Mouse (Mus musculus) midbrain, embryonic 10.5 days (tissue): Measurements from ENCODE around the gene Atp5b. TPM values are rescaled to one million over a fixed set of nuclear protein-coding genes. Genes with fewer than 3 reads are reported as not detected.
A peak's percentile ranks its signal among the peaks of the same experiment; 100 is the strongest.
"Not testable (repeated sequence)": the region's sequence is repeated elsewhere in the genome, so short reads cannot be mapped to it uniquely, and the experiment has no call there.

Experiments
- DNase-seq: peaks from one replicate; pipeline ENCODE4 v3.0.0-alpha.2; 2017; ENCODE audit warnings: low spot score
- H3K27ac ChIP-seq: fragments of 300-500 bp; sonication (generic); replicated peaks from 2 replicates; pipeline ENCODE4 v1.5.1; 2016; ENCODE audit warnings: mild to moderate bottlenecking
- H3K27me3 ChIP-seq: fragments of 300-500 bp; sonication (generic); 2 replicates; pipeline ENCODE4 v1.6.1; 2016; ENCODE audit warnings: low read depth, mild to moderate bottlenecking; ENCODE audit not compliant: poor library complexity, severe bottlenecking
- H3K36me3 ChIP-seq: fragments of 300-500 bp; sonication (generic); 2 replicates; pipeline ENCODE4 v1.6.1; 2016; ENCODE audit warnings: mild to moderate bottlenecking, moderate library complexity
- H3K4me1 ChIP-seq: fragments of 300-500 bp; sonication (generic); 2 replicates; pipeline ENCODE4 v1.6.1; 2016
- H3K4me3 ChIP-seq: fragments of 300-500 bp; sonication (generic); 2 replicates; pipeline ENCODE4 v1.5.1; 2016; ENCODE audit warnings: mild to moderate bottlenecking, moderate library complexity
- H3K9me3 ChIP-seq: fragments of 300-500 bp; sonication (generic); replicated peaks from 2 replicates; pipeline ENCODE4 v1.6.1; 2016; ENCODE audit warnings: mild to moderate bottlenecking
- WGBS: fragments of 180-500 bp; shearing (Covaris S2); methylation state at CpG from one replicate; pipeline ENCODE4 v1.1.7; 2016; 5-methylcytosine and 5-hydroxymethylcytosine counted together
- polyA plus RNA-seq: library from polyadenylated mRNA; unstranded; fragments of >200 nt; fragmentation: Nextera tagmentation; extraction: Ambion mirVana; gene quantifications from 2 replicates; pipeline ENCODE4 v1.2.1, GENCODE M21; 2016

Atp5b gene
- polyA plus RNA-seq, 1 experiment from 2014 or later: 2,316 TPM

GRCm38 (mm10) chr10:128081807-128082476, 1.1 kb upstream of the Atp5b start:
- Histone ChIP-seq H3K27ac (peak overlapping the region; percentile 97; the same call in 1 of the 2 replicates), H3K27me3 (no peaks in the 10 kb centered on the region), H3K4me3 (peak overlapping the region; percentile 76), H3K36me3 (peaks cover 41% of the 10 kb centered on the region), H3K4me1 (peaks cover 21% of the 10 kb centered on the region), H3K9me3 (no peaks in the 10 kb centered on the region)
- no peak for DNase-seq
- 74% methylated on average over 6 of the region's 6 CpGs for WGBS

DNA sequence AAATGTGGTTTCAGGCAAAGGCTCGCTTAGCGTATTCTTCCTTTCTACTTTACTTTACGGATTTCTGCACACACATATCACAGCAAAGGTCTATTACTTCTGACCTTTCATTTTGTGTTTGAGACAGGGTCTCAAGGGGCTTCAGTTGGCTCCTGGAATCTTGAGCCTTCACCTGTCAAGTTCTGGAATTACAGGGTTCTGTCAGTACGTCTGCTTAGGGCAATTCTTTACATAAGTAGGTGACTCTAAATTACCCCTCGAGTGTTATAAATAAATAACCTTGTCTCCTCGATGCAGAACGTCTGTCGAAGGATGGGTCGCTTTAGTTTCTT, 630 bp upstream of the Atp5b start:
- 23% methylated on average over 9 of the region's 9 CpGs for WGBS
- peaks cover 41% of the 10 kb centered on the region for H3K36me3 ChIP-seq
- H3K27me3 ChIP-seq: no peaks in the 10 kb centered on the region
- no peaks in the 10 kb centered on the region for H3K9me3 ChIP-seq
- H3K4me1 ChIP-seq: peaks cover 21% of the 10 kb centered on the region
- H3K27ac ChIP-seq: peak overlapping the region; percentile 97
- no peak for DNase-seq
- H3K4me3 ChIP-seq: peak overlapping the region; percentile 76

- H3K27ac ChIP-seq: peak overlapping the region; percentile 97
- H3K27me3 ChIP-seq: no peaks in the 10 kb centered on the region
- H3K4me1 ChIP-seq: peaks cover 21% of the 10 kb centered on the region
- peaks cover 47% of the 10 kb centered on the region for H3K36me3 ChIP-seq
- H3K4me3 ChIP-seq: peak overlapping the region; percentile 76
- H3K9me3 ChIP-seq: no peaks in the 10 kb centered on the region
- no peak for DNase-seq
- WGBS: 1% methylated on average over 22 of the region's 22 CpGs
These were observed 615 bp downstream of the Atp5b start for GRCm38 (mm10) chr10:128083688-128084087.

DNA sequence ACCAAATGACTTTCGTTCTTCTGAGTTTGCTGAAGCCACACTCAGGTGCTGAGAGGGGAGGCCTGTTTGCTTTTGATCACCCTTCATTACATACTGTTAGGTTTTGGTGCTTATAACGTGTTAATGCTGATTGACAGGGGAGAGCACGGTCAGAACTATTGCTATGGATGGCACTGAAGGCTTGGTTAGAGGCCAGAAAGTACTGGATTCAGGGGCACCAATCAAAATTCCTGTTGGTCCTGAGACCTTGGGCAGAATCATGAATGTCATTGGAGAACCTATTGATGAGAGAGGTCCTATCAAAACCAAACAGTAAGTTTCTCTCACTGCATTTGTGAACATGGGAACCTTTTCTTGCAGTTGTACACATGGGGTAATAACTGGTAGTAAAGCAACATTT, 1.1 kb downstream of the Atp5b start:
- H3K36me3 ChIP-seq: peaks cover 52% of the 10 kb centered on the region
- H3K4me1 ChIP-seq: peaks cover 21% of the 10 kb centered on the region
- WGBS: 8% methylated on average over 3 of the region's 3 CpGs
- H3K4me3 ChIP-seq: peak overlapping the region; percentile 76
- no peak for DNase-seq
- peak overlapping the region; percentile 97 for H3K27ac ChIP-seq
- H3K9me3 ChIP-seq: no peaks in the 10 kb centered on the region
- H3K27me3 ChIP-seq: no peaks in the 10 kb centered on the region

DNA sequence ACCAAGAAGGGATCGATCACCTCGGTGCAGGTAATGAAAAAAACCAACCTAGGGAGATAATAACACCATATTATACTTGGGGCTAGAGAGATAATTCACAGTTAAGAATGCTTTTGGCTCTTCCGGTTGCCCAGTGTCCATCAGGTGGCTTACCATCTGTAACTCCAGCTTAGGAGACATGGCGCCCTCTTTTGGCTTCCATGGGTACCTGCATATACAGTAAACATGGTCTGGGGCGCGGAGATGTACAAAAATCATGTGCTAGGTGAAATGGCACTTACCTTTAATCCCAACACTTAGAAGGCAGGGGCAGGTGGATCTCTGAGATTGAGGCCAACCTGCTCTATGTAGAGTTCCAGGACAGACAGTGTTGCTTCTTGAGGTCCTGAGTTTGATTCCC, 3.3 kb downstream of the Atp5b start:
- 85% methylated on average over 6 of the region's 6 CpGs for WGBS
- peak; percentile 25 for DNase-seq

GRCm38 (mm10) chr10:128087216-128087615, 4.1 kb downstream of the Atp5b start:
- not testable (repeated sequence) for H3K27ac ChIP-seq, H3K4me3 ChIP-seq, DNase-seq, H3K27me3 ChIP-seq, H3K9me3 ChIP-seq
- Histone ChIP-seq H3K4me1 (peaks cover 32% of the 10 kb centered on the region), H3K36me3 (peaks cover 70% of the 10 kb centered on the region)
- 79% methylated on average over 2 of the region's 2 CpGs for WGBS

More for the DNA sequence above, 3.3 kb downstream of the Atp5b start:
- H3K4me3 ChIP-seq: no peak overlapping the region
- no peaks in the 10 kb centered on the region for H3K9me3 ChIP-seq
- peaks cover 30% of the 10 kb centered on the region for H3K4me1 ChIP-seq
- no peak overlapping the region for H3K27ac ChIP-seq
- H3K27me3 ChIP-seq: no peaks in the 10 kb centered on the region
- peaks cover 70% of the 10 kb centered on the region for H3K36me3 ChIP-seq

DNA sequence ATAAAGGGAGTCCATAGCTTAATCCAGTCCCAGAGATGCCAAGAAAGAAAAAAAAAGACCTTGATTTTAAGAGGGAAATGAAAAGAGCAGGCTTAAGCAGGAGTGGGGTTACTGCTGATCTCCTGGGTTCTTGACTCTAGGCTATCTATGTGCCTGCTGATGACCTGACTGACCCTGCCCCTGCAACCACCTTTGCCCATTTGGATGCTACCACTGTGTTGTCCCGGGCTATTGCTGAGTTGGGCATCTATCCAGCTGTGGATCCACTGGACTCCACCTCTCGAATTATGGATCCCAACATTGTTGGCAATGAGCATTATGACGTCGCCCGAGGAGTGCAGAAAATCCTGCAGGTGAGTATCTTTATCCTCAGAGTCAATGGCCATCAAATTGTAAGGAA, 5.1 kb downstream of the Atp5b start:
- no peak for DNase-seq
- peaks cover 36% of the 10 kb centered on the region for H3K4me1 ChIP-seq
- H3K36me3 ChIP-seq: peaks cover 70% of the 10 kb centered on the region
- 94% methylated on average over 5 of the region's 5 CpGs for WGBS
- no peak overlapping the region for H3K27ac ChIP-seq
- H3K27me3 ChIP-seq: no peaks in the 10 kb centered on the region
- H3K9me3 ChIP-seq: no peaks in the 10 kb centered on the region
- H3K4me3 ChIP-seq: no peak overlapping the region

- Histone ChIP-seq H3K9me3 (no peaks in the 10 kb centered on the region), H3K4me3 (no peak overlapping the region), H3K27me3 (peaks cover 7% of the 10 kb centered on the region; the same call in 1 of the 2 replicates), H3K4me1 (peaks cover 44% of the 10 kb centered on the region), H3K36me3 (peaks cover 62% of the 10 kb centered on the region), H3K27ac (no peak overlapping the region)
- no peak for DNase-seq
- WGBS: 82% methylated on average over 5 of the region's 5 CpGs
These were observed 6.8 kb downstream of the Atp5b start for GRCm38 (mm10) chr10:128089842-128090241.

- WGBS: 10% methylated on average over 14 of the region's 14 CpGs
- Histone ChIP-seq H3K4me1 (peaks cover 51% of the 10 kb centered on the region), H3K4me3 (peak overlapping the region; percentile 89), H3K27me3 (peaks cover 7% of the 10 kb centered on the region; the same call in 1 of the 2 replicates), H3K27ac (peak overlapping the region; percentile 94), H3K36me3 (peaks cover 51% of the 10 kb centered on the region), H3K9me3 (no peaks in the 10 kb centered on the region)
- DNase-seq: peak; percentile 85
These were observed 7.8 kb downstream of the Atp5b start for GRCm38 (mm10) chr10:128090651-128091563.

GRCm38 (mm10) chr10:128091564-128092505, 8.8 kb downstream of the Atp5b start, which contains the start of gene Baz2a:
Baz2a (plus strand) TSS chr10:128091577.
- Histone ChIP-seq H3K27ac (peak within 1 kb of the TSS; percentile 94), H3K9me3 (no peaks in the 10 kb centered on the region), H3K36me3 (peaks cover 42% of the 10 kb centered on the region), H3K27me3 (peaks cover 7% of the 10 kb centered on the region; the same call in 1 of the 2 replicates), H3K4me1 (peaks cover 58% of the 10 kb centered on the region), H3K4me3 (peak within 1 kb of the TSS; percentile 89)
- 2% methylated on average over 20 of the region's 20 CpGs for WGBS
- DNase-seq: peak; percentile 43

DNA sequence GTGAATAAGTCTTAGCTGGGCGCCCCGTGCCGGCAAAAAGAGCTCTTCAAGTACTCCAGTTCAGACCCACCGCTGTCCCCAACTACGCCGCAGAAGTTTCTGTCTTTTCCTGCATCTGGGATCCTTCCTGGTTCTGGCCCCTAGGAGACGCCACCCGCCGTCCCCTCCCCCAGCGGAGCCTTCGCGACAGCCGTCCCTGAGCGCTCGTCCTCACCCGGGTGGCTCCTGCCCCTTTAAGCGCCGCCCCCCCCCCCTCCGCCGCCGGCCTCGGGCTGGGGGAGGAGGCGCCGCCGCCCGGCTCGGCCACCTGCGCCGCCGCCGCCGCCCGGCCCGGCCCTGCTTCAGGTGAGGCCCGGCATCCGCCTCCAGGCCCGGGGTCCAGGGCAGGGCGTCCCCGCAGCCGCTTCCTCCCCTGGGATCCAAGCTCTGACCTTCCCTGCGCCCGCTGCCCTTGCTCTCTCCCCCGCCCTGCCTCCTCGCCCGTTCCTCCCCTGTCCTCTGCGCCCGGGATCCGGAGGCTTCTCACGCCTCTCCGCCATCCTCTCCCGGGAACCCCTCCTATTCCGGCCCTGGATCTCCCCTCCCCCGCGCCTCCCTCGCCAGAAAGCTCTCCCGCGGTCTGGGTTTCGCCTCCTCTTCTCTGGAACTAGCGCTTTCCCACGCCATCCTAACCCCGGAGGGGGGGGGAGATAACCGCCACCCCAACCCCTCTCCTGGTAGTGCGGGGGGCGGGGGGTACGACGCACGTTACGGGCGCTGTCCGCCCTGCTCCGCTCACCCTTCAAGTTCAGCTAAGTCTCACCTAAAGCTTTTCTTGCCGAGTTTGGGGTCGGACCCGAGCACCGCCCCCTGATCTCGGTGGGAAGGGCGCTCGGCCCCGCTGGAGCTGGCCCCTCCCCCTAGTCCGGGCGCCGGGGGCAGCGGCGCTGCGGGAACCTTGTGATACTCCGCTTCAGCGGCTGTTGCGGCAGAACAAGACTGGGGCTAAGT, 9.7 kb downstream of the Atp5b start:
- H3K27ac ChIP-seq: peak overlapping the region; percentile 94
- H3K27me3 ChIP-seq: peaks cover 7% of the 10 kb centered on the region; the same call in 1 of the 2 replicates
- H3K9me3 ChIP-seq: no peaks in the 10 kb centered on the region
- peak; percentile 85 for DNase-seq
- H3K4me3 ChIP-seq: peak overlapping the region; percentile 89
- peaks cover 60% of the 10 kb centered on the region for H3K4me1 ChIP-seq
- WGBS: under 1% methylated on average over 80 of the region's 88 CpGs
- H3K36me3 ChIP-seq: peaks cover 32% of the 10 kb centered on the region
